Mouse (Mus musculus): ENCODE data around the gene Rgmb. TPM values are rescaled to one million over a fixed set of nuclear protein-coding genes. Genes with fewer than 3 reads are reported as not detected.

The Rgmb gene
- polyA plus RNA-seq, 1 experiment = 13.8 TPM

GRCm38 (mm10) chr17:15799195-15799793 is 31.5 kb downstream of the Rgmb start:
- TF ChIP-seq POLR2AphosphoS2 (IDR thresholded peaks at IDR 0.05; ENCODE audit: insufficient read length, low read depth) = no peak
- TF ChIP-seq POLR2A (IDR thresholded peaks at IDR 0.05; ENCODE audit: insufficient read length, low read depth) = no peak
- TF ChIP-seq CEBPB (IDR thresholded peaks at IDR 0.05; ENCODE audit: insufficient read depth, poor library complexity, severe bottlenecking) = no peak
- no peak for TF ChIP-seq SRF (IDR thresholded peaks at IDR 0.05; ENCODE audit: control insufficient read depth, insufficient read length, low read depth)
- no peak for TF ChIP-seq MYOG (IDR thresholded peaks at IDR 0.05; ENCODE audit: control insufficient read depth in 1 of 3, insufficient read depth in 1 of 3, insufficient read length in 2 of 3, low read depth in 2 of 3)
- TF ChIP-seq TCF3 (IDR thresholded peaks at IDR 0.05; ENCODE audit: insufficient read length, low read depth) = no peak
- TF ChIP-seq MAX (IDR thresholded peaks at IDR 0.05; ENCODE audit: low read depth) = no peak
- TF ChIP-seq USF1 (IDR thresholded peaks at IDR 0.05; ENCODE audit: low read depth) = no peak
- TF ChIP-seq TCF12 (IDR thresholded peaks at IDR 0.05; ENCODE audit: insufficient read depth, poor library complexity, severe bottlenecking) = no peak
- no peak for TF ChIP-seq E2F4 (IDR thresholded peaks at IDR 0.05; ENCODE audit: insufficient read depth)
- no peak overlapping the region for H3ac ChIP-seq (ENCODE audit: control insufficient read depth, insufficient read length)
- no peak overlapping the region for H3K4me3 ChIP-seq
- H3K4me2 ChIP-seq (ENCODE audit: low read depth) = no peak overlapping the region
- no peaks in the 10 kb centered on the region for H3K27me3 ChIP-seq (ENCODE audit: control insufficient read depth, insufficient read depth, insufficient read length)
- no peaks in the 10 kb centered on the region for H3K79me2 ChIP-seq (ENCODE audit: control insufficient read depth, insufficient read depth)
- no peaks in the 10 kb centered on the region for H3K36me3 ChIP-seq (ENCODE audit: control insufficient read depth, insufficient read depth)

GRCm38 (mm10) chr17:15790716-15791115 is 40.1 kb downstream of the Rgmb start:
- TF ChIP-seq E2F4 (IDR thresholded peaks at IDR 0.05; ENCODE audit: insufficient read depth) (no peak), MAX (IDR thresholded peaks at IDR 0.05; ENCODE audit: low read depth) (no peak), SRF (IDR thresholded peaks at IDR 0.05; ENCODE audit: control insufficient read depth, insufficient read length, low read depth) (no peak), TCF12 (IDR thresholded peaks at IDR 0.05; ENCODE audit: insufficient read depth, poor library complexity, severe bottlenecking) (no peak), MYOD1 (IDR thresholded peaks at IDR 0.05; ENCODE audit: control insufficient read depth in 1 of 3, insufficient read length in 2 of 3, low read depth in 2 of 3) (no peak), CEBPB (IDR thresholded peaks at IDR 0.05; ENCODE audit: insufficient read depth, poor library complexity, severe bottlenecking) (no peak), USF1 (IDR thresholded peaks at IDR 0.05; ENCODE audit: low read depth) (no peak), POLR2A (IDR thresholded peaks at IDR 0.05; ENCODE audit: insufficient read length, low read depth) (no peak), REST (IDR thresholded peaks at IDR 0.05; ENCODE audit: insufficient read depth, insufficient read length) (no peak), TCF3 (IDR thresholded peaks at IDR 0.05; ENCODE audit: insufficient read length, low read depth) (no peak), MYOG (IDR thresholded peaks at IDR 0.05; ENCODE audit: control insufficient read depth in 1 of 3, insufficient read depth in 1 of 3, insufficient read length in 2 of 3, low read depth in 2 of 3) (no peak), POLR2AphosphoS2 (IDR thresholded peaks at IDR 0.05; ENCODE audit: insufficient read length, low read depth) (no peak)
- H3K27me3 ChIP-seq (ENCODE audit: control insufficient read depth, insufficient read depth, insufficient read length) = no peaks in the 10 kb centered on the region
- no peak overlapping the region for H3ac ChIP-seq (ENCODE audit: control insufficient read depth, insufficient read length)

GRCm38 (mm10) chr17:15787036-15787435 is 43.8 kb downstream of the Rgmb start:
- no peak overlapping the region for H3K4me3 ChIP-seq
- no peaks in the 10 kb centered on the region for H3K36me3 ChIP-seq (ENCODE audit: control insufficient read depth, insufficient read depth)
- no peaks in the 10 kb centered on the region for H3K79me2 ChIP-seq (ENCODE audit: control insufficient read depth, insufficient read depth)
- TF ChIP-seq POLR2AphosphoS2 (IDR thresholded peaks at IDR 0.05; ENCODE audit: insufficient read length, low read depth) = no peak
- TF ChIP-seq TCF12 (IDR thresholded peaks at IDR 0.05; ENCODE audit: insufficient read depth, poor library complexity, severe bottlenecking) = no peak
- TF ChIP-seq POLR2A (IDR thresholded peaks at IDR 0.05; ENCODE audit: insufficient read length, low read depth) = no peak
- TF ChIP-seq MYOG (IDR thresholded peaks at IDR 0.05; ENCODE audit: control insufficient read depth in 1 of 3, insufficient read depth in 1 of 3, insufficient read length in 2 of 3, low read depth in 2 of 3) = no peak
- no peak for TF ChIP-seq SRF (IDR thresholded peaks at IDR 0.05; ENCODE audit: control insufficient read depth, insufficient read length, low read depth)
- TF ChIP-seq CEBPB (IDR thresholded peaks at IDR 0.05; ENCODE audit: insufficient read depth, poor library complexity, severe bottlenecking) = no peak
- no peak for TF ChIP-seq MYOD1 (IDR thresholded peaks at IDR 0.05; ENCODE audit: control insufficient read depth in 1 of 3, insufficient read length in 2 of 3, low read depth in 2 of 3)
- no peak for TF ChIP-seq MAX (IDR thresholded peaks at IDR 0.05; ENCODE audit: low read depth)
- no peak for TF ChIP-seq E2F4 (IDR thresholded peaks at IDR 0.05; ENCODE audit: insufficient read depth)
- H3ac ChIP-seq (ENCODE audit: control insufficient read depth, insufficient read length) = no peak overlapping the region
- H3K4me2 ChIP-seq (ENCODE audit: low read depth) = no peak overlapping the region
- H3K27me3 ChIP-seq (ENCODE audit: control insufficient read depth, insufficient read depth, insufficient read length) = no peaks in the 10 kb centered on the region

More at GRCm38 (mm10) chr17:15790716-15791115, 40.1 kb downstream of the Rgmb start:
- H3K36me3 ChIP-seq (ENCODE audit: control insufficient read depth, insufficient read depth) = no peaks in the 10 kb centered on the region
- H3K4me2 ChIP-seq (ENCODE audit: low read depth) = no peak overlapping the region
- no peak overlapping the region for H3K4me3 ChIP-seq
- no peaks in the 10 kb centered on the region for H3K79me2 ChIP-seq (ENCODE audit: control insufficient read depth, insufficient read depth)

GRCm38 (mm10) chr17:15777979-15778378 is 52.9 kb downstream of the Rgmb start:
- H3K4me3 ChIP-seq = no peak overlapping the region
- H3K4me2 ChIP-seq (ENCODE audit: low read depth) = no peak overlapping the region
- no peaks in the 10 kb centered on the region for H3K27me3 ChIP-seq (ENCODE audit: control insufficient read depth, insufficient read depth, insufficient read length)
- TF ChIP-seq POLR2AphosphoS2 (IDR thresholded peaks at IDR 0.05; ENCODE audit: insufficient read length, low read depth) (no peak), USF1 (IDR thresholded peaks at IDR 0.05; ENCODE audit: low read depth) (no peak), MAX (IDR thresholded peaks at IDR 0.05; ENCODE audit: low read depth) (no peak), MYOG (IDR thresholded peaks at IDR 0.05; ENCODE audit: control insufficient read depth in 1 of 3, insufficient read depth in 1 of 3, insufficient read length in 2 of 3, low read depth in 2 of 3) (no peak), TCF12 (IDR thresholded peaks at IDR 0.05; ENCODE audit: insufficient read depth, poor library complexity, severe bottlenecking) (no peak), TCF3 (IDR thresholded peaks at IDR 0.05; ENCODE audit: insufficient read length, low read depth) (no peak), POLR2A (IDR thresholded peaks at IDR 0.05; ENCODE audit: insufficient read length, low read depth) (no peak), REST (IDR thresholded peaks at IDR 0.05; ENCODE audit: insufficient read depth, insufficient read length) (no peak), MYOD1 (IDR thresholded peaks at IDR 0.05; ENCODE audit: control insufficient read depth in 1 of 3, insufficient read length in 2 of 3, low read depth in 2 of 3) (no peak), SRF (IDR thresholded peaks at IDR 0.05; ENCODE audit: control insufficient read depth, insufficient read length, low read depth) (no peak), E2F4 (IDR thresholded peaks at IDR 0.05; ENCODE audit: insufficient read depth) (no peak), CEBPB (IDR thresholded peaks at IDR 0.05; ENCODE audit: insufficient read depth, poor library complexity, severe bottlenecking) (no peak)
- H3ac ChIP-seq (ENCODE audit: control insufficient read depth, insufficient read length) = no peak overlapping the region
- no peaks in the 10 kb centered on the region for H3K36me3 ChIP-seq (ENCODE audit: control insufficient read depth, insufficient read depth)
- H3K79me2 ChIP-seq (ENCODE audit: control insufficient read depth, insufficient read depth) = no peaks in the 10 kb centered on the region
